Mouse (Mus musculus) testis, adult 2 months (tissue): ENCODE measurements around the gene Atp6v1b1. TPM values are rescaled to one million over a fixed set of nuclear protein-coding genes. Genes with fewer than 3 reads are reported as not detected.

ENCODE experiments used
- H3K27ac ChIP-seq: fragments of 200-500 bp; 2 replicates; pipeline ENCODE4 v1.5.1; 2012; ENCODE audit warnings: low read depth, low read length; ENCODE audit not compliant: control insufficient read depth, insufficient read depth
- H3K27me3 ChIP-seq: fragments of 200-500 bp; 2 replicates; pipeline ENCODE4 v1.6.1; 2012; ENCODE audit warnings: mild to moderate bottlenecking, low read length, moderate library complexity; ENCODE audit not compliant: control insufficient read depth, insufficient read depth
- H3K36me3 ChIP-seq: fragments of 200-500 bp; 2 replicates; pipeline ENCODE4 v1.6.1; 2012; ENCODE audit warnings: mild to moderate bottlenecking, low read length; ENCODE audit not compliant: control insufficient read depth, insufficient read depth
- H3K4me1 ChIP-seq: fragments of 200-500 bp; 2 replicates; pipeline ENCODE4 v1.6.1; 2012; ENCODE audit warnings: low read length; ENCODE audit not compliant: control insufficient read depth, insufficient read depth
- H3K4me3 ChIP-seq: fragments of 200-500 bp; 2 replicates; pipeline ENCODE4 v1.5.1; 2012; ENCODE audit warnings: low read depth, mild to moderate bottlenecking, low read length, moderate library complexity, mixed read lengths; ENCODE audit not compliant: control insufficient read depth
- CTCF ChIP-seq: fragments of 200-500 bp; IDR thresholded peaks from 2 replicates; pipeline ENCODE4 v1.5.1; 2012; ENCODE audit warnings: low read depth, mild to moderate bottlenecking, inconsistent platforms, low read length, moderate library complexity; ENCODE audit not compliant: control insufficient read depth, insufficient read depth, insufficient replicate concordance
- POLR2A ChIP-seq: fragments of 200-500 bp; IDR thresholded peaks from 2 replicates; pipeline ENCODE4 v1.6.1; 2012; ENCODE audit warnings: low read depth, mild to moderate bottlenecking, inconsistent platforms, low read length, moderate library complexity; ENCODE audit not compliant: control insufficient read depth
- polyA plus RNA-seq: library from polyadenylated mRNA; depleted of rRNA; stranded (reverse); fragments of >200 nt; gene quantifications from 2 replicates; pipeline ENCODE4 v1.2.3, GENCODE M21; 2012; rRNA removed

Gene Atp6v1b1
- polyA plus RNA-seq, 1 experiment = 17.2 TPM

DNA sequence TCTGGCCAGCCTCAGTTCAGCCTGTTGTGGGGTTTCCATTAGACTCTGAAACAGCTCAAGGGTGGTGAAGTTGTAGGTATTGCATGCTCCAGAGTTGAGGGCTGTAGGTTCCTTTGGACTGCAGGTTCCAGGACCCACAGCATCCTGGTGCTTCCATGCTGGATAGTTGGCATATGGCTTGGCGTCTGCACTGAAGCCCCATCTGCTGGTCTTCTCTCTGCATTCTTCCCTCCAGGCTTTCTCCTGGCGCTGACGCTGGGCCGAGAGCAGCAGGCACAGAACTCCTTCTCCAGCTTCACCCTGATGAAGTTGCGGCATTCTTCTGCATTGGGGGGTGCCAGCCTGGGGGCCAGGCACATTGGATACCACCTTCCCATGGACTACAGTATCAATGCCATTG lies 59.2 kb downstream of the Atp6v1b1 start:
- H3K27me3 ChIP-seq = no peaks in the 10 kb centered on the region
- TF ChIP-seq POLR2A = no peak
- no peak for TF ChIP-seq CTCF
- H3K27ac ChIP-seq = no peak overlapping the region
- peaks cover 1% of the 10 kb centered on the region; the same call in 1 of the 2 replicates for H3K36me3 ChIP-seq
- no peak overlapping the region for H3K4me3 ChIP-seq
- H3K4me1 ChIP-seq = no peaks in the 10 kb centered on the region

DNA sequence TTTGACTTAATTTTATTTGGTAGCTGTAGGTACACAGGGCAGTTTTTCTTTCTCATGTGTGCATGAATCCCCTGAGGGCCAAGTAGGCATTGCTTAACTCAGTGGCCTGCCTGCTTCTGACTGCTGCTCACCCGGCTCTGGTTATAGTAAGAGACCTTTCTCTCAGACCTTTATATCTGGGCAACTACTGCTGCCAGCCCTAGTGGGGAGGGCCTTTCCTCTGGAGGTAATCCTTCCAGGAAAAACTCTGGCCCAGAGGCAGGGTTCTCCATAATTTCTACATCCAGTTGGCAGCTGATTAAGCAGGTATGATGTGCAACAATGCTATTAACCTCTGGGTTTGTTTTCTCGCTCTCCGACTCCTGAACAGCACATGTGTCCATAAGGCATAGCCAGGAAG lies 60.1 kb downstream of the Atp6v1b1 start:
- Histone ChIP-seq H3K4me1 (no peaks in the 10 kb centered on the region), H3K27ac (no peak overlapping the region), H3K27me3 (no peaks in the 10 kb centered on the region), H3K4me3 (no peak overlapping the region), H3K36me3 (0 out of 2 replicates have a peak, but pooled peaks cover 1% of the 10 kb centered on the region)
- no peak for TF ChIP-seq CTCF
- no peak for TF ChIP-seq POLR2A

Other genes starting within 250 kb of the Atp6v1b1 start
- gene Dguok, start 236.0 kb upstream of the Atp6v1b1 start, polyA plus RNA-seq = 15.5 and 16.0 TPM in 2 replicates
- 470 and 505 TPM in 2 replicates for gene Actg2, start 206.7 kb upstream of the Atp6v1b1 start, polyA plus RNA-seq
- gene Stambp, start 170.3 kb upstream of the Atp6v1b1 start, polyA plus RNA-seq = 42.6 and 44.6 TPM in 2 replicates
- gene Clec4f, start 86.8 kb upstream of the Atp6v1b1 start, polyA plus RNA-seq = 0.14 TPM in 1 of 2 replicates, not detected in the other
- not detected in 2 replicates for gene Cd207, start 65.1 kb upstream of the Atp6v1b1 start, polyA plus RNA-seq
- 2.1 TPM in 2 replicates for gene Vax2, start 31.7 kb upstream of the Atp6v1b1 start, polyA plus RNA-seq
- 90.8 and 94.2 TPM in 2 replicates for gene Ankrd53, start 19.7 kb downstream of the Atp6v1b1 start, polyA plus RNA-seq
- 95.3 and 97.0 TPM in 2 replicates for gene Tex261, start 32.8 kb downstream of the Atp6v1b1 start, polyA plus RNA-seq
- gene Nagk, start 52.0 kb downstream of the Atp6v1b1 start, polyA plus RNA-seq = 56.2 and 57.9 TPM in 2 replicates
- 54.0 and 54.4 TPM in 2 replicates for gene Paip2b, start 88.8 kb downstream of the Atp6v1b1 start, polyA plus RNA-seq
- 10.3 and 12.6 TPM in 2 replicates for gene Zfp638, start 124.1 kb downstream of the Atp6v1b1 start, polyA plus RNA-seq